Mouse (Mus musculus) ES-Bruce4 (cell line): Measurements from ENCODE around the gene Olfr1506.
"Not testable (repeated sequence)": the region's sequence is repeated elsewhere in the genome, so short reads cannot be mapped to it uniquely, and the experiment has no call there.

Experiments used
- CTCF ChIP-seq: IDR thresholded peaks from one replicate; pipeline ENCODE4 v1.8.1; 2011; ENCODE audit warnings: low read depth, low read length
- EP300 ChIP-seq: IDR thresholded peaks from 2 replicates; pipeline ENCODE4 v1.6.1; 2011; ENCODE audit warnings: low read depth, low read length; ENCODE audit not compliant: insufficient read depth
- POLR2A ChIP-seq: IDR thresholded peaks from one replicate; pipeline ENCODE4 v1.8.1; 2011; ENCODE audit warnings: low read length; ENCODE audit not compliant: insufficient read depth

DNA sequence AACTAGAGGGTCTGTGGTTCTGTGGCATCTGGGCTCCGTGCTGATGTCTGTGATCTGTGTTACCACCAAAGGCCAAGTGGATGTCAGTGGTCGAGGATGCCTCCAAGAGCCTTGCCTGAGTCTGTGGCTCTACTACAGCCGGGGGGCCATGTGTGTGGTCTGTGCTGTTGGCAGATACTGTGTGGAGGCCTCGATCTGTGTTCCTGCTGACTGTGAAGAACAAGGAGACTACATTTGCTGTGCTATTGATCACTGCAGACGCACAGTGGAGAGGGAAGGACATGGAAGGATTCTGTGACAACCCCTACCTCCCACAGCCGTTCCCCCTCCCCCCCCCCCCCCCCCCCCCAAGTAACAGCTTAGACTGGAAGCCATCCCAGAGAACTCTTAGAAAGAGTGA, 29.0 kb downstream of the Olfr1506 start:
- not testable (repeated sequence) for TF ChIP-seq CTCF, EP300, POLR2A
